Mouse (Mus musculus) thymus, adult 2 months (tissue): ENCODE data around the gene Endov. TPM values are rescaled to one million over a fixed set of nuclear protein-coding genes. Genes with fewer than 3 reads are reported as not detected.

Source experiments
- DNase-seq: peaks from one replicate; pipeline ENCODE4 v3.0.0; 2021
- H3K27ac ChIP-seq: fragments of 200-500 bp; 2 replicates; pipeline ENCODE4 v1.5.1; 2012; ENCODE audit warnings: low read length, control low read depth; ENCODE audit not compliant: control insufficient read depth, insufficient read depth
- H3K27me3 ChIP-seq: fragments of 200-500 bp; 2 replicates; pipeline ENCODE4 v1.6.1; 2012; ENCODE audit warnings: mild to moderate bottlenecking, low read length, moderate library complexity, mixed read lengths; ENCODE audit not compliant: control insufficient read depth, insufficient read depth
- H3K36me3 ChIP-seq: fragments of 200-500 bp; 2 replicates; pipeline ENCODE4 v1.6.1; 2012; ENCODE audit warnings: mild to moderate bottlenecking, low read length, moderate library complexity; ENCODE audit not compliant: control insufficient read depth, insufficient read depth
- H3K4me1 ChIP-seq: fragments of 200-500 bp; replicated peaks from 2 replicates; pipeline ENCODE4 v1.6.1; 2012; ENCODE audit warnings: low read length; ENCODE audit not compliant: control insufficient read depth, insufficient read depth
- H3K4me3 ChIP-seq: fragments of 200-500 bp; 2 replicates; pipeline ENCODE4 v1.5.1; 2012; ENCODE audit warnings: mild to moderate bottlenecking, low read length, control low read depth, moderate library complexity; ENCODE audit not compliant: control insufficient read depth, insufficient read depth
- CTCF ChIP-seq: fragments of 200-500 bp; IDR thresholded peaks from 2 replicates; pipeline ENCODE4 v1.5.1; 2012; ENCODE audit warnings: mild to moderate bottlenecking, control low read depth, low read length, moderate library complexity, borderline replicate concordance; ENCODE audit not compliant: control insufficient read depth, poor library complexity, insufficient read depth; ENCODE audit errors: extremely low read depth
- POLR2A ChIP-seq: fragments of 200-500 bp; IDR thresholded peaks from 2 replicates; pipeline ENCODE4 v1.6.1; 2012; ENCODE audit warnings: mild to moderate bottlenecking, low read length, control low read depth, moderate library complexity; ENCODE audit not compliant: control insufficient read depth, poor library complexity, insufficient read depth; ENCODE audit errors: extremely low read depth
- WGBS: fragments of 180-500 bp; shearing (Covaris S2); methylation state at CpG from one replicate; pipeline ENCODE4 v1.1.7; 2018; 5-methylcytosine and 5-hydroxymethylcytosine counted together
- polyA plus RNA-seq: library from polyadenylated mRNA; depleted of rRNA; stranded (reverse); fragments of >200 nt; gene quantifications from 2 replicates; pipeline ENCODE4 v1.2.3, GENCODE M21; 2012

The Endov gene
- polyA plus RNA-seq, 1 experiment = 31.1 TPM

DNA sequence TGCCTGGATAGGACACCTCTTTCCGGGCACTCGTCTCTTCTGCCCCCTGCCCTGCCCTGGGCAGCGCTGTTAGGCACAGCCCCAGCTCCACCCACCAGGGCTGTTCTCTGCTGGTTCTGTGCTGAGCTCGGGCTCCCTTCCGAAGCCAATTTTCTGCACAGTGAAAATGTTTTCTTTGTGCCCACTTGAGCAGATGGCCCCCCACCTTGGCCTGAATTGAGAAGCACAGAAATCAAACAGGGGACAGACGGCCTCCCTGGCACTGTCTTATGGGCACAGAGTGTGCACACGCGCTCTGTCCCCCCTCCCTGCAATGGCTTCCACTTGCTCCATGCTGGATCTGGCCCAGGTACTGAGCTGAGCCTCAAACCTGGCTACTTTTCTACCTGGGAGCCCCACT is 41.3 kb downstream of the Endov start:
- WGBS = 84% methylated on average over 8 of the region's 8 CpGs
- no peak overlapping the region for H3K4me3 ChIP-seq
- TF ChIP-seq POLR2A (no peak), CTCF (no peak)

DNA sequence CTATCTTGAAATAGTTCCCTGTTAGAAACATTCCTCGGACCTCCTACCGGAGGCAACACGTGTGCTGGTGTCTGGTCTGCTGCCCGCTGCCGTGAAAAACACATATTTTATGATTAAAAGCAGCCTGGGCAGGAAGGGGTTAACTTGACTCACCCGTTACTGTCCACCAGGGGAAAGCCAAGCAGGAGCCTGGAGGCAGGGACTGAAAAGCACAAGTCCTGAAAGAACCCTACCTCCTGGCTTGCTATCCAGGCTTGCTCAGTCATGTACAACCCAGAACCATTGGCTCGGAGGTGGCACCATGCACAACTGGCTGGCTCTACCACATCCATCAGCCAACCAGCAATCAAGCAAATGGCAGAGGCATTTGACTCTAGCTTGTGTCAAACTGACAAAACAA is 42.6 kb downstream of the Endov start:
- Histone ChIP-seq H3K27me3 (no peaks in the 10 kb centered on the region), H3K4me1 (no peaks in the 10 kb centered on the region), H3K27ac (no peak overlapping the region), H3K4me3 (no peak overlapping the region), H3K36me3 (no peaks in the 10 kb centered on the region)
- WGBS = 74% methylated on average over 7 of the region's 7 CpGs
- TF ChIP-seq CTCF (no peak), POLR2A (no peak)
- no peak for DNase-seq

More for the DNA sequence above, 41.3 kb downstream of the Endov start:
- Histone ChIP-seq H3K36me3 (no peaks in the 10 kb centered on the region), H3K27me3 (no peaks in the 10 kb centered on the region), H3K27ac (no peak overlapping the region), H3K4me1 (no peaks in the 10 kb centered on the region)
- DNase-seq = no peak

DNA sequence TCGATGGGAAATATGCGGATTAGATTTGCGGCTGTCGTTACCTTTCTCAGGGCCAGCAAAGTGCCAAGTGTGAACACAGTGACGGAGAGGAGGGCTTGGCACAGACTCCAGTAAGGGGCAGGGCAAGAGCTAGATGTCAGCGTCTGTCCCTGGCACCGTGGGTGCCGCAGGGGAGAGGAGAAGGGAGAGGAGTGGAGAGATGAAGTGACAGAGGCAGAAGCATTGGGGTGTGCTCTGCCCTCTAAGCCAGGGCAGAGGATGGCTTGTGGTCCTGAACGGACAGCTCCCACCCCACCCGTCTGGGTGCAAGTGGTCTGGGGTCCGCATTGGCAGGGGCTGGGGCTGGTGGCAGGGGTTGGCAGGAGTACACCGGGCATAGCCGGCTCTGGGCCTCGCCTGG is 48.8 kb downstream of the Endov start:
- Histone ChIP-seq H3K27ac (no peak overlapping the region), H3K4me1 (no peaks in the 10 kb centered on the region), H3K27me3 (no peaks in the 10 kb centered on the region; the same call in 1 of the 2 replicates), H3K4me3 (no peak overlapping the region), H3K36me3 (no peaks in the 10 kb centered on the region)
- TF ChIP-seq POLR2A = no peak
- TF ChIP-seq CTCF = no peak
- WGBS = 41% methylated on average over 14 of the region's 14 CpGs
- no peak for DNase-seq

DNA sequence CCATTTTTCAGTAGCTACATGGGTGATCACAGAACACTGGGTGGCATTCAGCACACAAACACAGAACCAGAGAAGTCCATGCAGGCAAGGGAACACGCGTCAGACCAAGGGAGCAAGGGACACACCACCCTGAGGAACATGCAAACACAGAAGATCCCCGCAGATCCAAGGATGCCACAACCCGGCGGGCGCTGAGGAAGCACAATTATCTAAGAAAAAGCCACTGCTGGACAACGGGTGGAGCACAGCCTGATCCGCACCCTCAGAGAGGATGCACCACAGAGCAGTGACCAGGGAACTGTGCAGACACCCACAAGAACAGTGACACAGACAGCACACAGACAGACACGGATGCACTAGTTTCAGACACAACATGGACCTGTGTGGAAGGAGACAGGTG is 49.4 kb downstream of the Endov start:
- H3K27ac ChIP-seq = no peak overlapping the region
- no peaks in the 10 kb centered on the region for H3K36me3 ChIP-seq
- H3K4me1 ChIP-seq = no peaks in the 10 kb centered on the region
- WGBS = 83% methylated on average over 9 of the region's 9 CpGs
- no peak for DNase-seq
- no peak overlapping the region for H3K4me3 ChIP-seq
- peaks cover 3% of the 10 kb centered on the region; the same call in 1 of the 2 replicates for H3K27me3 ChIP-seq
- TF ChIP-seq POLR2A (no peak), CTCF (no peak)

DNA sequence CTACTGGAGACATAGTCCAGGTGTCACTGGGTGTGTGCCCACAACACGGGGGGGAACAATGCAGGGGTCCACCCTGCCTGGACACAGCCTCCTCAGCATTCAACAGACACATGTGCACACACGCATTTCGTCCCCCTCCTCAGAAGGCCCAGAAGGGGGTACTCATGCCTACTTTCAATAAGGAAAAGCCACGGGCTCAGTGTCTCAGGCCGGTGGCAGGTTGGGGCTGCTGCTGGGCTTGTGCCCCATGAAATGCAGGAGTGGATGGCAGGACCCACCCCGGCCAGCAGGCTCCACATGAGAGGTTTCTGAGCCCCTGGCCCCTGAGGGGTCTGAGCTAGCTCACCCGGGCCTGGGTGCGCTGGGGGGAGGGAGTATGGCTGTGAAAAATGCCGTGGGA is 49.9 kb downstream of the Endov start:
- H3K27ac ChIP-seq = no peak overlapping the region
- no peak for TF ChIP-seq CTCF
- no peak for TF ChIP-seq POLR2A
- no peak overlapping the region for H3K4me3 ChIP-seq
- DNase-seq = no peak
- H3K36me3 ChIP-seq = no peaks in the 10 kb centered on the region
- 84% methylated on average over 9 of the region's 9 CpGs for WGBS
- no peaks in the 10 kb centered on the region for H3K4me1 ChIP-seq
- H3K27me3 ChIP-seq = peaks cover 7% of the 10 kb centered on the region; the same call in 1 of the 2 replicates

DNA sequence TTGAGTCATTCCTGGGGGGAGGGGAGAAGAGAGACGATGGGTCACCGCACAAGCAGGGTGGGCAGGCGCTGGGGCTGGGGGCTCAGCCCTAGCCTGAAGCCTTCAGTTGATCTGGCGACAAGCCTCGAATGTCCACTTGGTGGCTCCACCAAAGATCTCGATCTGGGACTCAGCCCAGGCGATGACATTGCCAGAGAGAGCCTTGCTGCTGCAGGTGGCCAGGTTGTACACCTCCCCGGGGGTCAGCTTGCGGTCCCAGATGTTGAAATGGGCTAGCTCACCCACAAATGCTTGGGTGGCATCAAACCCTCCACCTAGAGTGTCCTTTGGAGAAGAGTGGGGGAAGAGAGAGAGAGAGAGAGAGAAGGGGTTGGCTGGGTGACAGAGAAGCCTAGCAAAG is 51.2 kb downstream of the Endov start:
- Histone ChIP-seq H3K4me3 (no peak overlapping the region), H3K4me1 (peaks cover 3% of the 10 kb centered on the region), H3K27ac (no peak overlapping the region), H3K36me3 (no peaks in the 10 kb centered on the region), H3K27me3 (peaks cover 18% of the 10 kb centered on the region)
- TF ChIP-seq POLR2A (no peak), CTCF (no peak)
- DNase-seq = no peak
- 54% methylated on average over 9 of the region's 9 CpGs for WGBS

DNA sequence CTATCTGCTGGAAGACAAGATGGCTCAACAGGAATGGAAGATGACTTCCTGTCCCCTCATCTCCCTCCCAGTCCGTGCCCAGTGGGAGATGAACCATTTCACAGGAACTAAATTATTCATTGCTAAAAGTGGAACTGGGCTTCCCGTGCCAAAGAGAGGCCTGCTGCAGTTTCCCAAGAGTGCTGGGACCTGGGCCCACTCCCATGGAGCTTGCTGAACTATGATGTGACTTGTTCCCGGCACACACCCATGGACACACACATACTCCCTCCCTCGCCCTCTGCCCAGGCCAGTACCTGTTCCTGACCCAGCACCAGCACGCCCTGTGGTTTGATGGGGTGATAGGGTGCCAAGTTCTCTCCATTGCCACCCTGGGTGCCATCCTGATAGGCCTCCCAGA is 51.7 kb downstream of the Endov start:
- H3K36me3 ChIP-seq = no peaks in the 10 kb centered on the region
- H3K4me1 ChIP-seq = peaks cover 8% of the 10 kb centered on the region
- TF ChIP-seq CTCF (no peak), POLR2A (no peak)
- H3K27ac ChIP-seq = no peak overlapping the region
- H3K4me3 ChIP-seq = no peak overlapping the region
- no peak for DNase-seq
- peaks cover 23% of the 10 kb centered on the region for H3K27me3 ChIP-seq
- 76% methylated on average over 5 of the region's 5 CpGs for WGBS
